Mouse (Mus musculus) cortical plate, adult 2 months (tissue): ENCODE measurements around the gene Ptma.
A peak's percentile ranks its signal among the peaks of the same experiment; 100 is the strongest.

ENCODE experiments used
- CTCF ChIP-seq: fragments of 200-500 bp; IDR thresholded peaks from 2 replicates; pipeline ENCODE4 v1.5.1; 2011; ENCODE audit warnings: mild to moderate bottlenecking, control low read depth, low read length; ENCODE audit not compliant: insufficient read depth; ENCODE audit errors: extremely low read depth
- POLR2A ChIP-seq: fragments of 200-500 bp; IDR thresholded peaks from 2 replicates; pipeline ENCODE4 v1.6.1; 2011; ENCODE audit warnings: mild to moderate bottlenecking, low read length, control low read depth; ENCODE audit not compliant: insufficient read depth; ENCODE audit errors: extremely low read depth

DNA sequence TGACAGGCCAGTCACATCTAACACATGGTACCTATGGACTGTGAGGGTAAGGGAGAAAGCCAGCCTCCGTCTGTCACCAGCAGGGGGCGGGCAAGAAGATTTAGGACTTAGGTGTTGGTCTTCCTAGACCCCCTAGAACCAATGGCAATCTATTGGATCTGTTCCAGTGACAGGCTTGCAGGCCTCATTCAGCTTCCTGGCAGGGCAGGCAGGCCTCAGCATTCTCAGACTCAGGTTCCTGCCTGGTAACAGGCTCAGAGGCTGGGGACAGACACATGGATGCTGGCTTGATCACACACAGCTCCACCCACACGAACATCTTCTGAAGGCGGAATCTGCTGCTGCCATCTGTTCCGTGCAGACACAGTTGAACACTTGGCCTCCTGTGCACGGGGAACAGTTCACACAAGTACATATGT is 25.4 kb upstream of the Ptma start:
- TF ChIP-seq CTCF (peak; percentile 38; the same call in 1 of the 2 replicates), POLR2A (no peak)
